Mouse (Mus musculus): ENCODE data around the gene Figla. TPM values are rescaled to one million over a fixed set of nuclear protein-coding genes. Genes with fewer than 3 reads are reported as not detected.

The Figla gene
- polyA plus RNA-seq, 1 experiment from 2014 or later: not detected

GRCm38 (mm10) chr6:86062684-86063083 is 46.7 kb downstream of the Figla start:
- Histone ChIP-seq H3K4me3 (no peak overlapping the region), H3K4me1 (replicated peaks) (peaks cover 84% of the 10 kb centered on the region), H3K36me3 (no peaks in the 10 kb centered on the region), H3K27me3 (ENCODE audit: insufficient read depth, poor library complexity, severe bottlenecking) (no peaks in the 10 kb centered on the region), H3K27ac (peak overlapping the region; percentile 56; the same call in 1 of the 2 replicates), H3K9me3 (no peaks in the 10 kb centered on the region)
- no peak for DNase-seq (ENCODE audit: low spot score)
- WGBS: 93% methylated on average over 2 of the region's 2 CpGs

GRCm38 (mm10) chr6:86064318-86065016 is 48.5 kb downstream of the Figla start:
- DNase-seq (ENCODE audit: low spot score): peak; percentile 25
- H3K27me3 ChIP-seq (ENCODE audit: insufficient read depth, poor library complexity, severe bottlenecking): no peaks in the 10 kb centered on the region
- H3K9me3 ChIP-seq: no peaks in the 10 kb centered on the region
- H3K36me3 ChIP-seq: no peaks in the 10 kb centered on the region
- no peak overlapping the region for H3K4me3 ChIP-seq
- peak overlapping the region; percentile 78 for H3K27ac ChIP-seq
- H3K4me1 ChIP-seq (replicated peaks): peaks cover 67% of the 10 kb centered on the region
- 32% methylated on average over 6 of the region's 6 CpGs for WGBS

GRCm38 (mm10) chr6:86066727-86067126 is 50.8 kb downstream of the Figla start:
- peaks cover 60% of the 10 kb centered on the region for H3K4me1 ChIP-seq (replicated peaks)
- WGBS: 91% methylated on average over 6 of the region's 6 CpGs
- H3K27me3 ChIP-seq (ENCODE audit: insufficient read depth, poor library complexity, severe bottlenecking): no peaks in the 10 kb centered on the region
- no peak overlapping the region for H3K4me3 ChIP-seq
- no peaks in the 10 kb centered on the region for H3K9me3 ChIP-seq
- H3K27ac ChIP-seq: no peak overlapping the region
- H3K36me3 ChIP-seq: no peaks in the 10 kb centered on the region
- DNase-seq (ENCODE audit: low spot score): no peak

GRCm38 (mm10) chr6:86067145-86067544 is 51.2 kb downstream of the Figla start:
- 55% methylated on average over 5 of the region's 5 CpGs for WGBS
- Histone ChIP-seq H3K4me3 (no peak overlapping the region), H3K4me1 (replicated peaks) (peaks cover 57% of the 10 kb centered on the region)

GRCm38 (mm10) chr6:86069009-86069408 is 53.0 kb downstream of the Figla start:
- Histone ChIP-seq H3K27me3 (ENCODE audit: insufficient read depth, poor library complexity, severe bottlenecking) (no peaks in the 10 kb centered on the region), H3K4me1 (replicated peaks) (peaks cover 46% of the 10 kb centered on the region), H3K9me3 (no peaks in the 10 kb centered on the region), H3K36me3 (no peaks in the 10 kb centered on the region), H3K27ac (no peak overlapping the region), H3K4me3 (no peak overlapping the region)
- WGBS: 83% methylated on average over 5 of the region's 5 CpGs
- DNase-seq (ENCODE audit: low spot score): no peak

More at GRCm38 (mm10) chr6:86067145-86067544, 51.2 kb downstream of the Figla start:
- Histone ChIP-seq H3K27ac (no peak overlapping the region), H3K27me3 (ENCODE audit: insufficient read depth, poor library complexity, severe bottlenecking) (no peaks in the 10 kb centered on the region), H3K9me3 (no peaks in the 10 kb centered on the region), H3K36me3 (no peaks in the 10 kb centered on the region)
- DNase-seq (ENCODE audit: low spot score): no peak

GRCm38 (mm10) chr6:86069856-86070255 is 53.9 kb downstream of the Figla start:
- H3K4me1 ChIP-seq (replicated peaks): peaks cover 44% of the 10 kb centered on the region

GRCm38 (mm10) chr6:86070277-86070676 is 54.3 kb downstream of the Figla start:
- WGBS: 85% methylated on average over 7 of the region's 7 CpGs
- Histone ChIP-seq H3K27ac (no peak overlapping the region), H3K4me1 (replicated peaks) (peaks cover 42% of the 10 kb centered on the region), H3K4me3 (no peak overlapping the region), H3K36me3 (no peaks in the 10 kb centered on the region), H3K9me3 (no peaks in the 10 kb centered on the region), H3K27me3 (ENCODE audit: insufficient read depth, poor library complexity, severe bottlenecking) (no peaks in the 10 kb centered on the region)
- DNase-seq (ENCODE audit: low spot score): no peak

More at GRCm38 (mm10) chr6:86069856-86070255, 53.9 kb downstream of the Figla start:
- no peak overlapping the region for H3K27ac ChIP-seq
- no peak overlapping the region for H3K4me3 ChIP-seq
- no peaks in the 10 kb centered on the region for H3K9me3 ChIP-seq
- no peaks in the 10 kb centered on the region for H3K27me3 ChIP-seq (ENCODE audit: insufficient read depth, poor library complexity, severe bottlenecking)
- H3K36me3 ChIP-seq: no peaks in the 10 kb centered on the region
- 86% methylated on average over 3 of the region's 3 CpGs for WGBS
- DNase-seq (ENCODE audit: low spot score): no peak

Other genes starting within 250 kb of the Figla start
- not detected in 2 replicates for gene Nat8f6, start 195.2 kb upstream of the Figla start, polyA plus RNA-seq (2016; fragmentation: Nextera tagmentation; extraction: Ambion mirVana)
- not detected in 2 replicates for gene Nat8f5, start 195.2 kb upstream of the Figla start, polyA plus RNA-seq (2016; fragmentation: Nextera tagmentation; extraction: Ambion mirVana)
- not detected in 2 replicates for gene Nat8, start 184.1 kb upstream of the Figla start, polyA plus RNA-seq (2016; fragmentation: Nextera tagmentation; extraction: Ambion mirVana)
- gene Nat8f2, start 147.0 kb upstream of the Figla start, polyA plus RNA-seq (2016; fragmentation: Nextera tagmentation; extraction: Ambion mirVana): not detected in 2 replicates
- 4.3 and 5.5 TPM in 2 replicates for gene Nat8f4, start 111.3 kb upstream of the Figla start, polyA plus RNA-seq (2016; fragmentation: Nextera tagmentation; extraction: Ambion mirVana)
- 33.4 and 35.2 TPM in 2 replicates for gene Tprkb, start 104.3 kb upstream of the Figla start, polyA plus RNA-seq (2016; fragmentation: Nextera tagmentation; extraction: Ambion mirVana)
- gene Nat8f1, start 100.5 kb upstream of the Figla start, polyA plus RNA-seq (2016; fragmentation: Nextera tagmentation; extraction: Ambion mirVana): 5.9 and 7.2 TPM in 2 replicates
- 37.0 and 38.0 TPM in 2 replicates for gene Dusp11, start 54.5 kb upstream of the Figla start, polyA plus RNA-seq (2016; fragmentation: Nextera tagmentation; extraction: Ambion mirVana)
- gene Add2, start 12.5 kb downstream of the Figla start, polyA plus RNA-seq (2016; fragmentation: Nextera tagmentation; extraction: Ambion mirVana): 43.6 and 84.1 TPM in 2 replicates
- 1.7 and 3.1 TPM in 2 replicates for gene Tgfa, start 179.1 kb downstream of the Figla start, polyA plus RNA-seq (2016; fragmentation: Nextera tagmentation; extraction: Ambion mirVana)

Data from hindbrain, embryonic 10.5 days (tissue).